Mouse (Mus musculus) cerebellum, adult 8-10 months (tissue): ENCODE measurements around the gene Cdh9.

Experiments used
- DNase-seq: peaks from one replicate; pipeline ENCODE4 v3.0.0; 2022

The Cdh9 gene

GRCm38 (mm10) chr15:16728470-16729011, at the start of gene Cdh9:
Cdh9 (plus strand) TSS chr15:16728756.
- DNase-seq, result no peak

DNA sequence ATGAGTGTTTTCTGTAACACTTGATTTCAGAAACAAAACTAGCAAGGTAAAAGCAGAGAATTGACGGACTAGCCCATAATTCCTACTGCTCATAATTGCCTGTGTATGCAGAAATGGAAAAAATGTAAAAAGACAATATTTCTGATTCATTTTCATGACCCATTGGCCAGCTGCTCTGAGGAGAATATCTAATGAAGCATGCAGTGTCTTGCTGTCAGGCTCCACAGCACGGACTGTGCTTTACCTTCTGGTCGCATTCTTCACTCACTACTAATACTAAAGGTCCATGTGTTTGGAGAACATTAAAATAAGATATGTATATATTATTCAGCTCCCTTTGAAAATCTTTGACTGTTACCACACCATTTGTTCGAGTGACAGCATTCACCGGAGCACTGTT, 49.5 kb upstream of the Cdh9 start:
- DNase-seq, result no peak

- DNase-seq, result no peak
Observed at GRCm38 (mm10) chr15:16699821-16700220, 28.7 kb upstream of the Cdh9 start.

- DNase-seq, result no peak
Observed at GRCm38 (mm10) chr15:16702340-16702739, 26.2 kb upstream of the Cdh9 start.

DNA sequence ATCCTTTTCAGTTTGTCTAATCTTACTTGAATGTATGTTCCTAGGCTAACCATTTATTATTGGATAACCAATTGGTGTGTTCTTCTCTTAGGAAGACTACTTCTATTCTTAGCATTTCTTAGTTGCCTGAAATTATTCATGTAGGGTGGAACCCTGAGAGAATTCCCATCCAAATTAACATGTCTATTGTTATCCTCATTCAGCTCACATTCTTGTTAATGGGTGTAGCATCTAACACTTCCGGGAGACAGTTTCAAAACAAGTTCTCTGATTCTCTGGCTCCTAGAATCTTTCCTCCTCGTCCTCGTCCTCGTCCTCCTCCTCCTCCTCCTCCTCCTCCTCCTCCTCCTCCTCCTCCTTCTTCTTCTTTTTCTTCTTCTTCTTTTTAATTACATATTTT, 10.5 kb downstream of the Cdh9 start:
- DNase-seq, result no peak

- no peak for DNase-seq
Observed at GRCm38 (mm10) chr15:16746672-16747071, 18.1 kb downstream of the Cdh9 start.

DNA sequence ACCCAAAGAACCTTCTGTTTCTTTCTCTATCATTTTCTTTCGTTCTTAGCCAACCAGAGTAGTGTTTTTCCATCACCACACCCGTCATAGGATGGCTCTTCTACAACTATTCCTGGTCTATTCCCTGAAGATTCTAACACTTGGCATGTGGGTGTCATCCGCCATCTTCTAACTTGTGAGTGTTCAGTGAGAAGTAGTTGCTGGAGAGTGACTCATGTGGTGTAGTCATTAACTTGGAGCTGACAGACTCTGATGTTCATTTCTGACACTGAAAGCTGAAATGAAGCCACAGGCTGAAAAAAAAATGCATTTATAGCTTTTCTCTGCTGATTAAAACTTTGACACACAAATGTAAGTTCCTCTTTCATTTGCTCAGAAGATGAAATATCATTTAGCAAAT, 34.7 kb downstream of the Cdh9 start:
- DNase-seq, result no peak

- no peak for DNase-seq
Observed at GRCm38 (mm10) chr15:16784575-16784974, 56.0 kb downstream of the Cdh9 start.

- no peak for DNase-seq
Observed at GRCm38 (mm10) chr15:16792857-16793256, 64.3 kb downstream of the Cdh9 start.

DNA sequence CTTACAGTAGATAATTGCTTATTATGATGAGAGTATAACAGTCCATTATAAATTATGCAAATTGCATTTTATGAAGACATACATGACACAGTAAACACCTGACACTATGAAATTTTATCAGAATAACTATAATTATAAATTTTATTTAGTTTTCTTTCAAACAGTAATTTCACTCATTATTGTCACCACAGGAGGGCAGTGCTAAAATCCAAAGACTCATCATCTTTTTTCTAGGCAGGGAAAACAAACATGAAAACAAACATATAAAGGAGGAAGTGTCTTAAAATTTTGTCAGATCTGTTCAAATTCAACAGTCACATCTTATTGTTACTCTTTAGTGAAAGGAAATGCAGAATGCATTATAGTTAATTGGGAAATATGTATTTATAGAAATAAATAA, 72.7 kb downstream of the Cdh9 start:
- no peak for DNase-seq

- DNase-seq, result no peak
Observed at GRCm38 (mm10) chr15:16810787-16811186, 82.2 kb downstream of the Cdh9 start.

DNA sequence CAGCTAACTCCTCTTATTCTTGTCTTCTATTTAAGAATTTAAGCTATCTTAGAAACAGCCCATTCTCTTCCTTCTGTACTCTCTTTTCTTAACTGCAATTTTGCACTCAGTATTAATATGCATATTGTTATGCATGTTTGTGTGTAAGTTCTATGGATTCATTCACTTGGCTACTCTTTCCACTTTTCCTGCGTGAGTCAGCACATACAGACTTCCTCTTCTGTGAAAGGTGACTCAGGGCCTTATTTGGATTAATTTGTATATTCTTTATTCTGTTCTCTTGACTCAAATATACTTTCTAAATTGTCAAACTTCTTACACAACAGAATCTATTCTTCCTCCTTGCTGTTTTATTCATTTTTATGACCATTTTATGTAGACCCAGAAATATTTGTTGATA, 85.5 kb downstream of the Cdh9 start:
- DNase-seq, result no peak

DNA sequence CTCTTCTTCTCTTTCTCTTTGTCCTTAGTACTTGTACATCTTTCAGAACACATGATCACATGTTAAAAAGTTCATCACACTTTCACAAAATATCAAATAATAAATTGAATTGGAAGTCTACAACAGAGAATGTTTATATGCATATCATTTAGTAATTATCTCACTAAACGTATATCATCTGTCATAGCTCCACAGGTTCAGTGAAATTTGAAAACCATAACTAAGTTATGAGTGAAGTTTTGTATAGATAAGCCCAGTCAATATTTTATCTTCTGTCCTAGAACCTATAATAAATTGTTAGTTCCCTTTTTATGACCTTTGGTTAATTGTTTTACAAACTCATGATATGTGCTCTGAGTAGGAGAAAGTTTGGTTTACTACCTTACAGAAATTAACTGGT, 106.2 kb downstream of the Cdh9 start:
- DNase-seq, result no peak

DNA sequence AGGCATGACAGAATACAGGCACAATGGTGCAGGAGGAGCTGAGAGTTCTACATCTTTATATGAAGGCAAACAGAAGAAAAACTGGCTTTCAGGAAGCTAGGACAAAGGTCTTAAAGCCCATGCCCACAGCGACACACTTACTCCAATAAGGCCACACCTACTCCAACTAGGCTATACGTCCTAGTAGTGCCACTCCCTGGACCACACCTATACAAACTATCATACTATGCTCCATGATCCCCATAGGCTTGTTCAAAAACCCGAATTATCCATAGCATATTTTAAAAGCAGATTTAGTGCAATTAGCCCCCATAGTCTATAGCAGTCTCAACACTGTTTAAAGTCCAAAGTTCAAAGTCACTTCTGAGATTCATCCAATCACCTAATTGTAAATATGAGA, 154.0 kb downstream of the Cdh9 start:
- DNase-seq, result no peak

DNA sequence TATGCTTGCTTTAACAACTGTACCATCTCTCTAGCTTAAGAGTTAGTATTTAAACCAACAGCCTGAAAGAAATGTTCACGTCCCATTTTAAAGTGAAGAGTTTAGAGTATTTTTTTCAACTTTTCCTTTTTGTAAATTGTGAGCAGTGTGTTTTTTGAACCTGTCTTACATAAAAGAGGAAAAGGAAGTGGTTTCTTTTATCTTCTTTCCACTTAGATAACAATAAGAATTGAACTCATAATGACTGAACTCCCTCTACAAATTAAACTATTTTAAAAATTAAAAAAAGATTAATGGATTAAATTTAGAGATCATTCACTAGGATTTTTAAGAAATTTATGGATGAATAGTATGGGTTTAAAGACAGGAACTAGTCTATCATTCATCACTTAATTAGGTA, 168.1 kb downstream of the Cdh9 start:
- DNase-seq, result no peak
